Mouse (Mus musculus) E14TG2a.4 (cell line): ENCODE measurements around the gene Lhfpl3.
"Not testable (repeated sequence)": the region's sequence is repeated elsewhere in the genome, so short reads cannot be mapped to it uniquely, and the experiment has no call there.

Source experiments
- H3K27me3 ChIP-seq: 2 replicates; pipeline ENCODE4 v1.6.1; 2014; ENCODE audit warnings: low read length, control low read depth; ENCODE audit not compliant: insufficient read depth
- H3K36me3 ChIP-seq: 2 replicates; pipeline ENCODE4 v1.6.1; 2014; ENCODE audit warnings: low read length, control low read depth; ENCODE audit not compliant: insufficient read depth
- H3K4me1 ChIP-seq: replicated peaks from 2 replicates; pipeline ENCODE4 v1.6.1; 2014; ENCODE audit warnings: low read depth, low read length, control low read depth
- H3K4me3 ChIP-seq: replicated peaks from 2 replicates; pipeline ENCODE4 v1.5.1; 2014; ENCODE audit warnings: mild to moderate bottlenecking, low read length
- H3K9me3 ChIP-seq: 2 replicates; pipeline ENCODE4 v1.6.1; 2014; ENCODE audit warnings: low read length, control low read depth
- CTCF ChIP-seq: conservative IDR thresholded peaks from 2 replicates; pipeline ENCODE4 v1.5.1; 2014; ENCODE audit warnings: low read length
- NANOG ChIP-seq: IDR thresholded peaks from 2 replicates; pipeline ENCODE4 v1.6.1; 2014; ENCODE audit warnings: borderline replicate concordance, low read length, mixed read lengths
- POU5F1 ChIP-seq: IDR thresholded peaks from 2 replicates; pipeline ENCODE4 v1.6.1; 2014; ENCODE audit warnings: low read length, borderline replicate concordance

Lhfpl3 gene

GRCm38 (mm10) chr5:22745885-22746532 lies at the start of gene Lhfpl3:
TSS of gene Lhfpl3 (plus strand) at chr5:22746059.
- H3K4me1 ChIP-seq: peaks cover 16% of the 10 kb centered on the region
- no peaks in the 10 kb centered on the region for H3K36me3 ChIP-seq
- peak within 1 kb of the TSS; percentile 82 for H3K4me3 ChIP-seq
- peaks cover 60% of the 10 kb centered on the region for H3K27me3 ChIP-seq
- TF ChIP-seq POU5F1 (no peak), CTCF (no peak), NANOG (no peak)
- H3K9me3 ChIP-seq: peaks cover 9% of the 10 kb centered on the region

- H3K9me3 ChIP-seq: peaks cover 17% of the 10 kb centered on the region
- not testable (repeated sequence) for H3K27me3 ChIP-seq, H3K36me3 ChIP-seq, H3K4me3 ChIP-seq
- H3K4me1 ChIP-seq: peaks cover 12% of the 10 kb centered on the region
These were observed 39.6 kb upstream of the Lhfpl3 start for GRCm38 (mm10) chr5:22706271-22706670.

DNA sequence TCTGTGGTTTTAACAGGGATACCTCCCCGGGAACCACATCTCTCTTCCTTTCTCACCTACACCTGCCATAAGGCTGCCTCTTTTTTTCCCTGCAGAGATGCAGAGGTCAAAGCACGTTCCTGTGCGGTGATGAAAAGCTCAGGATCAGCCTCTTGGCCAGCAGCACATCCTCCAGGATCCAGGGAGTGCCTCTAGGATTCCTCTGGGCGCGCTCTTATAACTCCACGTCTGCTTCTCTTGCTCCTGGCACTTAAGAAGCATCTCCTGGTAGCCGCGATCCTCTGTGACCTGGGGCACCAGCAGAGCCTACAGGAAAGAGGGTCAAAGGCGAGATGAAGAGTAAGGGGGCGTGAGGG lies 352 bp upstream of the Lhfpl3 start:
- Histone ChIP-seq H3K36me3 (no peaks in the 10 kb centered on the region), H3K4me3 (peak overlapping the region; percentile 82), H3K9me3 (peaks cover 9% of the 10 kb centered on the region), H3K4me1 (peaks cover 16% of the 10 kb centered on the region), H3K27me3 (peaks cover 60% of the 10 kb centered on the region)
- TF ChIP-seq POU5F1 (no peak), CTCF (no peak), NANOG (no peak)

GRCm38 (mm10) chr5:22746533-22747021 lies 718 bp downstream of the Lhfpl3 start:
- TF ChIP-seq NANOG (no peak), CTCF (no peak), POU5F1 (no peak)
- Histone ChIP-seq H3K4me3 (peak overlapping the region; percentile 82), H3K9me3 (peaks cover 9% of the 10 kb centered on the region), H3K27me3 (peaks cover 57% of the 10 kb centered on the region), H3K4me1 (peaks cover 16% of the 10 kb centered on the region), H3K36me3 (no peaks in the 10 kb centered on the region)

GRCm38 (mm10) chr5:22747305-22747704 lies 1.4 kb downstream of the Lhfpl3 start:
- no peaks in the 10 kb centered on the region for H3K36me3 ChIP-seq
- no peak overlapping the region; the same call in 1 of the 2 replicates for H3K4me3 ChIP-seq
- H3K4me1 ChIP-seq: peaks cover 16% of the 10 kb centered on the region
- no peak for TF ChIP-seq CTCF
- no peak for TF ChIP-seq POU5F1
- no peak for TF ChIP-seq NANOG
- peaks cover 9% of the 10 kb centered on the region for H3K9me3 ChIP-seq
- H3K27me3 ChIP-seq: peaks cover 52% of the 10 kb centered on the region

GRCm38 (mm10) chr5:22757261-22757660 lies 11.4 kb downstream of the Lhfpl3 start:
- H3K9me3 ChIP-seq: no peaks in the 10 kb centered on the region
- no peak overlapping the region for H3K4me3 ChIP-seq
- no peaks in the 10 kb centered on the region for H3K27me3 ChIP-seq
- H3K4me1 ChIP-seq: no peaks in the 10 kb centered on the region
- no peaks in the 10 kb centered on the region for H3K36me3 ChIP-seq
- no peak for TF ChIP-seq CTCF

- Histone ChIP-seq H3K27me3 (no peaks in the 10 kb centered on the region), H3K4me3 (no peak overlapping the region), H3K4me1 (no peaks in the 10 kb centered on the region), H3K36me3 (no peaks in the 10 kb centered on the region), H3K9me3 (no peaks in the 10 kb centered on the region)
- no peak for TF ChIP-seq CTCF
These were observed 24.9 kb downstream of the Lhfpl3 start for GRCm38 (mm10) chr5:22770726-22771125.

DNA sequence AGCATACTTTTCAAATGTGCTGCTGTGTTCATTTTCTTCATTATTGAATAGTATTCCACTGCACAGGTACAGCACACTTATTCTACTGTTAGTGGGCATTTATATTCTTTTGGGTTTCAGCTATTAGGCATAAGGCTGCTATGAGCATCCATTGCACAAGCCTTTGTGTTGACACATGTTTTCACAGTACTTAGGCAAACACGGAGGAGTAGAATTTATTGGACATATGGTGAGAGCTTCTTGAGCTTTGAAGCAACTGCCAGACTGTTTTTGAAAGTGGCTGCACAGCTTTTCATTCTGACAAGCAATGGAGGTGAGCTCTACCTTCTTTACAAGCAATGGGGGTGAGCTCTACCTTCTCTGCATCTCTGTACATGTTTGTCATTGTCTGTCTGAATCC lies 49.5 kb downstream of the Lhfpl3 start:
- H3K27me3 ChIP-seq: no peaks in the 10 kb centered on the region
- no peaks in the 10 kb centered on the region for H3K36me3 ChIP-seq
- no peaks in the 10 kb centered on the region for H3K9me3 ChIP-seq
- H3K4me1 ChIP-seq: no peaks in the 10 kb centered on the region
- TF ChIP-seq POU5F1: no peak
- TF ChIP-seq CTCF: no peak
- TF ChIP-seq NANOG: no peak
- H3K4me3 ChIP-seq: no peak overlapping the region

GRCm38 (mm10) chr5:22813426-22813825 lies 67.6 kb downstream of the Lhfpl3 start:
- TF ChIP-seq POU5F1 (no peak), CTCF (no peak), NANOG (no peak)
- Histone ChIP-seq H3K9me3 (no peaks in the 10 kb centered on the region), H3K4me1 (no peaks in the 10 kb centered on the region), H3K36me3 (no peaks in the 10 kb centered on the region), H3K27me3 (no peaks in the 10 kb centered on the region), H3K4me3 (no peak overlapping the region)
